Mouse (Mus musculus) hindbrain, embryonic 15.5 days (tissue): ENCODE results near the gene Cbx3. TPM values are rescaled to one million over a fixed set of nuclear protein-coding genes. Genes with fewer than 3 reads are reported as not detected.

Experiments
- ATAC-seq: fragments of 200-750 bp; cut with Nextera tagmentation; 2 replicates; pipeline ENCODE4 v1.8.0; 2017; ENCODE audit warnings: low read depth, moderate number of reproducible peaks, moderate TSS enrichment; ENCODE audit not compliant: low FRiP score
- H3K27ac ChIP-seq: fragments of 300-500 bp; sonication (generic); replicated peaks from 2 replicates; pipeline ENCODE4 v1.5.1; 2015; ENCODE audit warnings: mild to moderate bottlenecking, inconsistent platforms
- H3K27me3 ChIP-seq: fragments of 300-500 bp; sonication (generic); 2 replicates; pipeline ENCODE4 v1.6.1; 2015; ENCODE audit warnings: control low read depth, inconsistent platforms
- H3K36me3 ChIP-seq: fragments of 300-500 bp; sonication (generic); 2 replicates; pipeline ENCODE4 v1.6.1; 2015; ENCODE audit warnings: control low read depth, inconsistent platforms
- H3K4me1 ChIP-seq: fragments of 300-500 bp; sonication (generic); replicated peaks from 2 replicates; pipeline ENCODE4 v1.6.1; 2015; ENCODE audit warnings: control low read depth, inconsistent platforms
- H3K4me2 ChIP-seq: fragments of 300-500 bp; sonication (generic); 2 replicates; pipeline ENCODE4 v1.6.1; 2015; ENCODE audit warnings: moderate library complexity, mild to moderate bottlenecking, inconsistent platforms
- H3K4me3 ChIP-seq: fragments of 300-500 bp; sonication (generic); 2 replicates; pipeline ENCODE4 v1.5.1; 2015; ENCODE audit warnings: mild to moderate bottlenecking, inconsistent platforms
- H3K9ac ChIP-seq: fragments of 300-500 bp; sonication (generic); 2 replicates; pipeline ENCODE4 v1.6.1; 2015; ENCODE audit warnings: inconsistent platforms
- H3K9me3 ChIP-seq: fragments of 300-500 bp; sonication (generic); 2 replicates; pipeline ENCODE4 v1.6.1; 2016; ENCODE audit warnings: control low read depth, inconsistent platforms
- WGBS: fragments of 180-500 bp; shearing (Covaris S2); methylation state at CpG from one replicate; pipeline ENCODE4 v1.1.7; 2015; 5-methylcytosine and 5-hydroxymethylcytosine counted together
- polyA plus RNA-seq: library from polyadenylated mRNA; unstranded; fragments of >200 nt; fragmentation: Nextera tagmentation; extraction: Ambion mirVana; gene quantifications from 2 replicates; pipeline ENCODE4 v1.2.1, GENCODE M21; 2015

Cbx3 gene
- polyA plus RNA-seq, 1 experiment from 2014 or later = 335 TPM

DNA sequence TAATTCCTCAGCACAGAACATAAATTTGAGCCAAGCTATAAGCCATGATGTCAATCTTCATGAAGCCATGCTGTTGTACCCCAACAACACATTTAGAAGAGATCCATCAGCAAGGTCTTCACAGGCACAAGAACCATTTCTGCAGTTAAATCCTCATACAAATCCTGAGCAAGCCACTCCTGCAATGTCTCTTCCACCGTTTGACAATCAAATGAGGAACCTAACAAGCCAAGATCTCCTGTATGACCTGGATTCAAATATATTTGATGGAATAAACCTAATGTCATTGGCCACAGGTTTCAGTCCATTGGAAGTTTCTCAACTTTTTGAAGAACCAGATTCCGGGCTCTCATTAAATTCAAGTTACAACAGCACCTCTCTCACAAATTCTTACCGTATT is 12.9 kb upstream of the Cbx3 start:
- 0 out of 2 replicates have a peak, but pooled peaks cover 3% of the 10 kb centered on the region for H3K4me1 ChIP-seq
- no peak overlapping the region for H3K9ac ChIP-seq
- H3K27ac ChIP-seq = no peak overlapping the region
- no peak overlapping the region for H3K4me2 ChIP-seq
- no peaks in the 10 kb centered on the region for H3K27me3 ChIP-seq
- ATAC-seq = no peak
- H3K36me3 ChIP-seq = peaks cover 35% of the 10 kb centered on the region
- H3K4me3 ChIP-seq = no peak overlapping the region
- WGBS = 84% methylated on average over 3 of the region's 3 CpGs
- no peaks in the 10 kb centered on the region for H3K9me3 ChIP-seq

DNA sequence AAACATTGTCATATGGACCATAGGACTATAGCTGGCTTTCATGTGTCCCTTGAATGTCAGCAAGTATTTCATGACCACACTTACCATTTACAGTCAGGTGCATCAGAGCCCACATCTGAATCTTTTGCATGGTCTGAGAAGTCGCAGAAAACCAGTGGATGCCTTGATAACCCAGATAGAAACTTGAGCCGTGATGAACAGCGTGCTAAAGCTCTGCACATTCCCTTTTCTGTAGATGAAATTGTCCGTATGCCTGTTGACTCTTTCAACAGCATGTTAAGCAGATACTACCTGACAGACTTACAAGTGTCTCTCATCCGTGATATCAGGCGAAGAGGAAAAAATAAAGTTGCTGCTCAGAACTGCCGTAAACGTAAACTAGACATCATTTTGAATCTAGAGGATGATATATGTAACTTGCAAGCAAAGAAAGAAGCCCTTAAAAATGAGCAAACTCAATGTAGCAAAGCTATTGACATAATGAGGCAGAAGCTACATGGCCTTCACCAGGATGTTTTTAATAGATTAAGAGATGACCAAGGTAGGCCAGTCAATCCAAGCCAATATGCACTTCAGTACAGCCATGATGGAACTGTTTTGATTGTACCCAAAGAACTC is 12.3 kb upstream of the Cbx3 start:
- Histone ChIP-seq H3K27me3 (no peaks in the 10 kb centered on the region), H3K9ac (no peak overlapping the region), H3K9me3 (no peaks in the 10 kb centered on the region), H3K4me1 (0 out of 2 replicates have a peak, but pooled peaks cover 3% of the 10 kb centered on the region), H3K4me2 (no peak overlapping the region), H3K27ac (no peak overlapping the region), H3K4me3 (no peak overlapping the region), H3K36me3 (peaks cover 38% of the 10 kb centered on the region)
- 87% methylated on average over 8 of the region's 8 CpGs for WGBS
- no peak for ATAC-seq

DNA sequence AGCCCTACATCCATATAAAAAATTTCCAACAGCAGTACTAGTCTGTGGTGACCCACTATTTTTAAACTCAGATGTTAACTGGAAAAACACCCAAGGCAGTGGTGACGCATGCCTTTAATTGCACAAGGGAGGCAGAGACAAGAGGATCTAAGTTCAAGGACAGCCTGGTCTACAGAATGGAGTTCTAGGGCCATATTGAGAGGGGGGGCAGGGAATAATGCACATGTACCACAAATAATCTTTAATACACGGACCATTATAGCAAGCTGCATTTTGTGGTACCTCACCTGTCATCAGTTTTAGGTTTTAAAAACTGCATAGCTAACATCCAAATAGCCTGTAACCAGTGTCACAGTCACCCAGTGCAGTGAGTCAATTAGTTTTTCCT is 11.2 kb upstream of the Cbx3 start:
- peak; percentile 57 for ATAC-seq
- Histone ChIP-seq H3K27ac (no peak overlapping the region), H3K27me3 (no peaks in the 10 kb centered on the region), H3K36me3 (peaks cover 47% of the 10 kb centered on the region), H3K4me1 (peaks cover 7% of the 10 kb centered on the region), H3K9me3 (no peaks in the 10 kb centered on the region), H3K4me3 (no peak overlapping the region), H3K4me2 (no peak overlapping the region), H3K9ac (no peak overlapping the region)
- WGBS = 60% methylated on average over 2 of the region's 2 CpGs

DNA sequence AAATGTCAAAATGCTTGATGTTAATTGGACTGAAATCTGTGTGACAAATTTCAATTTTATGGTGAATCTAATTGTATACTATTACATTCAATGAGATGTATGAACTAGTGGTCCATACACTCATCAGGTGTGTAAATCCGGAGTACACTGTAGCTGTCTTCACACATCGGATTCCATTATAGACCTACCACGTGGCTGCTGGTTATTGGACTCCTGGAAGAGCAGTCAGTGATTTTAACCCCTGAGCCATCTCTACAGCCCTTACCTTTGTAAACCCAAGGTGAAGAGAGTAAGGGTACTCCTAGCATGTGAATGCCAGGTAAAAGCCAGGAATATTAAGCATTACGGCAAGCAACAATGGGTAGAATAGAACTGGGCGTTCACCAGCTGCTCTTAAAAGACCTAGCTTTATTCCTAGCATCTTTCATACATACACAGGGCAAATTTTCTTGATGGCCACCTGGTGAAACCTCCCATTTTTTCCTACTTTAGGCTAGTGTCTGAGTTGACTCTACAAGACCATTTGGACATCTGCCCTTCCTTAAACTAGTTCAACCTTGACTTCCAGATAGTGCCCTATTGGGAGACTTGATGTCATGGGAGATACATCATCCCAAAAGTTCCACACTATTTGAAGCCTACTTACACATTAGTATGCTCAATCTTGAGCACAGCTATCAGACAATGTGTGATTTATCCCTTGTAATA is 10.7 kb upstream of the Cbx3 start:
- Histone ChIP-seq H3K9ac (no peak overlapping the region), H3K4me1 (peaks cover 10% of the 10 kb centered on the region), H3K4me2 (no peak overlapping the region), H3K27ac (no peak overlapping the region), H3K36me3 (peaks cover 51% of the 10 kb centered on the region), H3K9me3 (no peaks in the 10 kb centered on the region), H3K27me3 (no peaks in the 10 kb centered on the region), H3K4me3 (no peak overlapping the region)
- WGBS = 38% methylated on average over 5 of the region's 5 CpGs
- ATAC-seq = peak; percentile 63

DNA sequence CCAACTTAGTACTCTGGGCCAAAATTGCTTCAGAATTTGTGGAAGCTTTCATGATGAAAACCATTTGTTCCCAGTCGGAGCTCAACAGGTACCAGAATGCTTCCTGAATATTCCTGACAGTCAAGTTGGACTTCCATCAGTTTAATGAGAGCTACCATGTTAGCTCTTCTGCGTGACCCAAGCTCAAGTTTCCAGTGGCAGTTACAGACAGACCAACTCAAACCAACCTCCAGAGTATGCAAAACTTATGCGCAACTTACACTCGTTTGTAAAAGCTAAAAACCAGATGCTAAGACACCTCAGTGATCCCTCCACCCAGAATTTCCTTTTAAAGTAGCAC is 10.2 kb upstream of the Cbx3 start:
- H3K9me3 ChIP-seq = no peaks in the 10 kb centered on the region
- H3K4me3 ChIP-seq = no peak overlapping the region
- no peak overlapping the region for H3K9ac ChIP-seq
- H3K27ac ChIP-seq = no peak overlapping the region
- H3K36me3 ChIP-seq = peaks cover 54% of the 10 kb centered on the region
- no peak overlapping the region for H3K4me2 ChIP-seq
- no peak for ATAC-seq
- H3K4me1 ChIP-seq = peaks cover 11% of the 10 kb centered on the region
- H3K27me3 ChIP-seq = no peaks in the 10 kb centered on the region
- WGBS = 78% methylated on average over 4 of the region's 4 CpGs

DNA sequence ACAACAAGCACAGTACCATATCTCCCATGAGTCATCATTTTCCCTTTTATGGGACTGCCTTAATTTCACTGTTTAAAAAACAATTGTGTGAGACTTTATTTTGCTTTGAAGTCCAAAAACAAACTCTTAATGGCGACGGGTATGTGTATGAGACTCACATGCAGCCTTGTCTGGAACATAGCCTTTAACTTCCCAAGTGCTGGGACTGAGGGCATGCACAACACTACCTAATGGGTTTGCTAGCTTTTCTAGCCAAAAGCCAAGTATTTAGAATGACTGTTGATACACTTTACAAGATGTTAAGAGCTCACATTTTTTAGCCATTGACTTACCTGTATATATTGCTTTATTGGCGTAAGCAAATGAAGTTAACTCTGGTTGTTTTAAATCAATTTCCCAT is 9.8 kb upstream of the Cbx3 start:
- WGBS = 77% methylated on average over 3 of the region's 3 CpGs
- no peak overlapping the region for H3K9ac ChIP-seq
- H3K4me2 ChIP-seq = no peak overlapping the region
- H3K9me3 ChIP-seq = no peaks in the 10 kb centered on the region
- no peak overlapping the region for H3K27ac ChIP-seq
- ATAC-seq = no peak
- no peak overlapping the region for H3K4me3 ChIP-seq
- H3K4me1 ChIP-seq = peaks cover 15% of the 10 kb centered on the region
- peaks cover 58% of the 10 kb centered on the region for H3K36me3 ChIP-seq
- no peaks in the 10 kb centered on the region for H3K27me3 ChIP-seq

DNA sequence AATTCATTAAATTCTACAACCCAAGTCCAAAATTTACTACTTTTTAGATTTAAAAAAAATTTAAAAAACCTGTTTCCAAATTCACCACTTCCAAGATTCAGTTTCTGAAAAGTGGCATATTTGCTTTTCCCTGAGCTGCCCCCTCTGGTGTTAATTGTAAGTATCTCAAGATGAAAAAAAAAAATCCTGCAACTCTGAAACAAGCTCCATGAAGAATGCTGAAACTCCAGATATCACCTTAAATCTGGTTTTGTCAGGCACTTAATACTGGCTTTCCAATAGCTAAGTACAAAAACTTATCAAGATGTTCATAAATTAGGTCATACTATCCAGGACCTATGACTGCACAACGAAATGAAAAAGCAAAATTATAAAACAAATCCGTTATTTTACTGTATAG is 2.5 kb upstream of the Cbx3 start:
- H3K4me3 ChIP-seq = peak overlapping the region; percentile 79
- H3K36me3 ChIP-seq = peaks cover 37% of the 10 kb centered on the region
- H3K27ac ChIP-seq = no peak overlapping the region
- H3K4me1 ChIP-seq = peaks cover 44% of the 10 kb centered on the region
- no peaks in the 10 kb centered on the region for H3K9me3 ChIP-seq
- peak overlapping the region; percentile 33; the same call in 1 of the 2 replicates for H3K9ac ChIP-seq
- no peak for ATAC-seq
- no peaks in the 10 kb centered on the region for H3K27me3 ChIP-seq
- H3K4me2 ChIP-seq = peak overlapping the region; percentile 65
- 0% methylated on average over 2 of the region's 2 CpGs for WGBS

DNA sequence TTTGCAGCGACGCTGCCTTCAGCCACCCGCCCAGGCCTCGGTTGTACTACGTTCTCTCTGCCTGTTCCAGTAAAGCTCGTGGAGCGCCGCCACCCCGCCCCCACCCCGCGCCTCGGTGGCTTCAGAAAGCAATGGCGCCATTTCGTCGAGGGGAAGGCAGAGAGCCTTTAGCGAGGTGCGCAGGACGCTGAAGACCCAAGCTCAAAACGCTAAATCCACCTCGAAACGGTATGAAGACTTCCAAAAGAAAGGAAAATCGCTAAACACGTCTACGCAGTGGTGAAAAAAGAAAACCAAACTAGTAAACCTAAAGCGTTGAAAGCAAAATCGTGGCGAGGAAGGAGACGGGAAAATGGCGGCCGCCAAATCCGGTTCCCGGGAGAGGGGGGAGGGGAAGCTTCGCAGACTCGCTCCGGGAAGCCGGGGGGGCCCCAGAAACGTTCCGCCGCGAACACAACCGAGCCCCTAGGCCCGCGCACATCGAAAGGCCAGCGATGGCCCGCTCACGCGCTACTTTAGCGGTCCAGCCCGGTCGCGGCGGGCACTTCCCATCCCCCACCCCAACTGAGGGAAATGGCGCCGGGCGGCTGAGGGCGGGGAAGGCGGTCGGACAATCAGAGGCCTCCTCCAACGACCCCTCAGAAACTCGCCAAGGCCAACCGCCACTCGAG is 1.1 kb upstream of the Cbx3 start:
- H3K4me1 ChIP-seq = peaks cover 48% of the 10 kb centered on the region
- peak overlapping the region; percentile 68 for H3K4me2 ChIP-seq
- H3K9ac ChIP-seq = peak overlapping the region; percentile 98
- peaks cover 30% of the 10 kb centered on the region for H3K36me3 ChIP-seq
- H3K27ac ChIP-seq = peak overlapping the region; percentile 100
- no peaks in the 10 kb centered on the region for H3K9me3 ChIP-seq
- no peaks in the 10 kb centered on the region for H3K27me3 ChIP-seq
- peak overlapping the region; percentile 79 for H3K4me3 ChIP-seq
- ATAC-seq = peak; percentile 13; the same call in 1 of the 2 replicates
- under 1% methylated on average over 63 of the region's 63 CpGs for WGBS

DNA sequence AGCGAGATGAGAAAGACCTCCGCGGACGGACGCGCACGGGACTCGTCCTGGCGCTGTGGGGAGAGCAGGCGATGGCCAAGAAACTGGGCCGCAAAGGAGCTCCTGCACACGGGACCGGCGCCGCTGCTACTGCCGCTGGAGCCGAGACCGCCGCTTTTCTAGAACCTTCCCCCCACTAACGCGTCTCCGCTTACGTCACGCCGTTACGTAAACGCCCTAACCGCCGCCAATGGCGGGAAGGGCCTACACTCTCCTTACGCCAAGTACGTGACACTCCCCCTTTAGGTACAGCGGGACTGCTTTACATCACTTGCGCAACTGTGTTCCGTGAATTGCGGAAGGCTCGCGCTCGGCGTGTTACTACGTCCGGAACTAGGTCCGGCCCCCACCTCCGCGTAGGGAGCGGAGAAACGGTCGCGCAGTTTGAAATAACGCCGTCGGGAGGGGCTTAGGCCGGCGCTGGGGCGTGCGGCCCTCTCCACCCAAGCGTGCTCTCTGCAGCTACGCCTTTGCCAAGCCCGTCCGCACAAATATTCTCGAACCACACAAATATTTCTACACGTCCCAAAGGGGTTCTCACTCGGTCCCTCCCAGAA is 347 bp upstream of the Cbx3 start, which contains the start of gene Hnrnpa2b1:
Gene Hnrnpa2b1, minus strand, starts transcription at position 180 of the 596 bp plus-strand sequence.
- Histone ChIP-seq H3K4me3 (peak within 1 kb of the TSS; percentile 79), H3K4me2 (peak within 1 kb of the TSS; percentile 68), H3K4me1 (peaks cover 49% of the 10 kb centered on the region), H3K27me3 (no peaks in the 10 kb centered on the region), H3K36me3 (peaks cover 24% of the 10 kb centered on the region), H3K27ac (peak within 1 kb of the TSS; percentile 100), H3K9ac (peak within 1 kb of the TSS; percentile 99), H3K9me3 (no peaks in the 10 kb centered on the region)
- WGBS = under 1% methylated on average over 63 of the region's 63 CpGs
- ATAC-seq = peak; percentile 95

DNA sequence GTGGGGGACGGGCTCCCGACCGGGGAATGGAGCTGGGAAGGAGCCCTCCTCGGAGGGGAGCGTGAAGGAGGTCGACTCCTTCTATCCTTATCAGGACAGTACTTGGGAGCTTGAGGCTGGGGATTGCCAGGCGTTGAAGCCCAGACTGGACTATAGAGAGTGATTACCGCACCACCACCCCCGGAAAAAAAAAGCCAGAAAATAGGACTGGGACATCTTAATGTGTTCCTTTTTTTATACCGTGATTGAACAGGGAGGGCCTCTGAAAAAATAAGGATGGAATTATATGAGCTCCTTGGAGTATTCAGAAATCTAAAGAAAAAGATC is 982 bp downstream of the Cbx3 start:
- ATAC-seq = 0 out of 2 replicates have a peak, but pooled peaks have one; percentile 9
- Histone ChIP-seq H3K36me3 (peaks cover 22% of the 10 kb centered on the region), H3K27ac (peak overlapping the region; percentile 100), H3K9ac (peak overlapping the region; percentile 99), H3K9me3 (no peaks in the 10 kb centered on the region), H3K4me3 (peak overlapping the region; percentile 79), H3K4me2 (peak overlapping the region; percentile 68), H3K4me1 (peaks cover 37% of the 10 kb centered on the region), H3K27me3 (no peaks in the 10 kb centered on the region)
- WGBS = 1% methylated on average over 10 of the region's 10 CpGs

DNA sequence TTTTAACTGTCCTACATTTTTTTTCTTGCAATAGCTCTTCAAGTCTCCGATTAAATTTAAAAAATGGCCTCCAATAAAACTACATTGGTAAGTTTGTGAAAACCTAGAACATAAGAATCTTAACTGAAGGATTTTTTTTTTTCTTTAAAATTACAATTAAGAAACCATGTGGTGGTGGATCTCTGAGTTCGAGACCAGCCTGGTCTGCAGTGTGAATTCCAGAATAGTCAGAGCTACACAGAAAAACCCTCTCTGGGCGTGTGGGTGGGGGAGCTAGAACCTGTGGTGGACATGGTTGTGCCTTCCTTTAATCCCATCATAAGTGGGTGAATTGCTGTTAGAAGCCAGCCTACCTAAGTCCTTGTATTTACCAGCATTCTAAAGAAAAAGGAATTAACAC is 1.6 kb downstream of the Cbx3 start:
- Histone ChIP-seq H3K27me3 (no peaks in the 10 kb centered on the region), H3K4me3 (peak overlapping the region; percentile 79), H3K4me2 (peak overlapping the region; percentile 68), H3K4me1 (peaks cover 30% of the 10 kb centered on the region), H3K27ac (peak overlapping the region; percentile 65), H3K9ac (peak overlapping the region; percentile 59), H3K36me3 (peaks cover 21% of the 10 kb centered on the region), H3K9me3 (no peaks in the 10 kb centered on the region)
- WGBS = 7% methylated on average over 3 of the region's 3 CpGs
- ATAC-seq = no peak

DNA sequence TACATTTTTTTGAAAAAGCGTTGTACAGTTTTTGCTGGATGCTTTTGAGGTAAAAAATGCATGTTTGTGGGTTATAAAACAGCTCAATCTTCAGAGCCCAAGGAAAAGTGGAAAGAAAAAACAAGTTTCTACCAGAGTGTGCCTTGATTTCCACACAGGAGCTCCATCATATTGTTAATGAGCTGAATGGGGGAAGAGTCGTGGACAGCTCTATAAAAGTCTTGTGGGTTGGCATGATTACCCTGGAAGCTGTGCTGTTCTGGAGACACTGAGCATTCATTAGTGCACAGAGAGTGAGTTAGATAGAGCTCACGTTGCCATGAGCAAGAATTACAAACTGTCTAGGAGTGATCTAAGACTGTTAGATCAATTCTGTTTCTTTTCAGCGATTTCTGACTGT is 2.1 kb downstream of the Cbx3 start:
- no peak for ATAC-seq
- WGBS = 40% methylated on average over 4 of the region's 4 CpGs
- peak overlapping the region; percentile 59 for H3K9ac ChIP-seq

More for the DNA sequence above, 2.1 kb downstream of the Cbx3 start:
- Histone ChIP-seq H3K9me3 (no peaks in the 10 kb centered on the region), H3K27ac (peak overlapping the region; percentile 65), H3K27me3 (no peaks in the 10 kb centered on the region), H3K36me3 (peaks cover 20% of the 10 kb centered on the region), H3K4me1 (peaks cover 26% of the 10 kb centered on the region), H3K4me2 (peak overlapping the region; percentile 68), H3K4me3 (peak overlapping the region; percentile 79)
